Mouse (Mus musculus): ENCODE data around the gene Alox12b.

The Alox12b gene

GRCm38 (mm10) chr11:69156800-69157199, at the start of gene Alox12b:
Gene Alox12b, plus strand, starts transcription at chr11:69156989.
- DNase-seq (ENCODE audit: low spot score), result no peak

GRCm38 (mm10) chr11:69107676-69108075, 49.1 kb upstream of the Alox12b start:
- DNase-seq (ENCODE audit: low spot score), result no peak

DNA sequence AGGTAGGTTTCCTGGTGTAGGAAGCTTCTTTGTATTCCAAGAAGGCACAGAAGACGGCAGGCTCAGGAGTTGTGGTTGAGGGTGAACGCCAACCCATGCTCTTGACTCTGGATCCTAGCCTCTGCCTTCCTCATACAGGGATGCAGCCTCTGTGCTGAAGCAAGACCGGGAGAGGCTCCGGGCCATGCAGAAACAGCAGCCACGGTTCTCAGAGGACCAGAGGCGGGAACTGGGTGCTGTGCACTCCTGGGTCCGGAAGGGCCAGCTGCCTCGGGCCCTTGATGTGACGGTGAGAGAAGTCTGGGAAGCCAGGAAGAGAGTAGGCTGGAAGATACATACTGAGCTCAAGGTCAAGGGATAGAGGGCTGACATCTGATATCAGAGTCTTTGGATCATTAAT, 48.6 kb upstream of the Alox12b start:
- DNase-seq (ENCODE audit: low spot score), result no peak

- DNase-seq (ENCODE audit: low spot score), result no peak
These were observed 47.5 kb upstream of the Alox12b start for GRCm38 (mm10) chr11:69109032-69109900.

- DNase-seq (ENCODE audit: low spot score), result peak; percentile 94
These were observed 46.3 kb upstream of the Alox12b start for GRCm38 (mm10) chr11:69110319-69111046.

DNA sequence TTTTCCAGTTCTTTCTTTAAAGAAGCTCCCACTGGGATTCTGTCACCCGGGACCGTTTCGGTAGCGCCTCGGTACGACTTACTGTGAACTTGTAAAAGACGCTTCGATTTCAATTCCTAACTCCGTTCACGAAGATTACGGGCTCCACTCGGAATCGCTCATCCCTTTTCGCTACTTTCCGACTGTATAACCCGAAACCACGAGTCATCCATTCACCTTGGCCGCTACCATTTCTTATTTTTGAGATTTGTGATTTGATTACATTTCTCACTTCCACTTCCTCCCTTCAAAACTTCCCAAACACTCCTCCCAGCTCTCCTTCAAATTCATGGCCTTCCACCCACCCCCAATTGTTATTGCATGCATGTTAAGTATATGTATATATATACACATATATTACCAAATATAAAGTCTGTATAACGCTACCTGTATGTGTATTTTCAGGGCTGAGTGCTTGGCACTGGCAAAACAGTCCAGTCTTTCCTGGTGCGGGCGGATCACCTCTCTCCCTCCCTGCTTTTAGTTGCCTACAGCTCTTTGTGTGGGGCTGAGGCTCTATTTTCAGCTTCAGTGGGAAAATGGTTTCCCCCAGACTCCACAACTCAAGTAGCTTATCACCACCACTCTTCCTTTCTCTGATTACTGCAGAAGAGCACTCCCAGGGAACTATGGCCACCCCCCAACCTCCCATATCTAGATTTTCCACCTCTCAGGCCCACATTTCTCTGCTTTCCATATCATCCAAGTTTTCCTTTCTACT, 45.6 kb upstream of the Alox12b start:
- no peak for DNase-seq (ENCODE audit: low spot score)

- DNase-seq (ENCODE audit: low spot score), result no peak
These were observed 44.9 kb upstream of the Alox12b start for GRCm38 (mm10) chr11:69111865-69112264.

- no peak for DNase-seq (ENCODE audit: low spot score)
These were observed 42.8 kb upstream of the Alox12b start for GRCm38 (mm10) chr11:69114018-69114417.

DNA sequence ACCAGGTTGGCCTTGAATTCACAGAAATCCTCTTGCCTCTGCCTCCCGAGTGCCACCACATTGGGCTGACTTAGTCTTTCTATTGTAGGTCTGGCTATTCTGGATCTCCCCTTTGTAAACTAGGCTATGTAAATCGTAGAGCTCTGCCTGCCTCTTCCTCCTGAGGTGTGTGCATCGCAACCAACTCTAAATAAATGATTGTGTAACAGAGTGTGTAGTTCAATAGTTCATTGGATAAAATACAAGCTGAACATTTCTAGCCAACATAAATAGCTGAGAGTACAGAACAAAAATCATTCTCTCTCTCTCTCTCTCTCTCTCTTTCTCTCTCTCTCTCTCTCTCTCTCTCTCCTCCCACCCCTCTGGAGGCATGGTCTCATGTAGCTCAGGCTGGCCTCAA, 42.2 kb upstream of the Alox12b start:
- no peak for DNase-seq (ENCODE audit: low spot score)

- DNase-seq (ENCODE audit: low spot score), result no peak
These were observed 39.9 kb upstream of the Alox12b start for GRCm38 (mm10) chr11:69116843-69117242.

DNA sequence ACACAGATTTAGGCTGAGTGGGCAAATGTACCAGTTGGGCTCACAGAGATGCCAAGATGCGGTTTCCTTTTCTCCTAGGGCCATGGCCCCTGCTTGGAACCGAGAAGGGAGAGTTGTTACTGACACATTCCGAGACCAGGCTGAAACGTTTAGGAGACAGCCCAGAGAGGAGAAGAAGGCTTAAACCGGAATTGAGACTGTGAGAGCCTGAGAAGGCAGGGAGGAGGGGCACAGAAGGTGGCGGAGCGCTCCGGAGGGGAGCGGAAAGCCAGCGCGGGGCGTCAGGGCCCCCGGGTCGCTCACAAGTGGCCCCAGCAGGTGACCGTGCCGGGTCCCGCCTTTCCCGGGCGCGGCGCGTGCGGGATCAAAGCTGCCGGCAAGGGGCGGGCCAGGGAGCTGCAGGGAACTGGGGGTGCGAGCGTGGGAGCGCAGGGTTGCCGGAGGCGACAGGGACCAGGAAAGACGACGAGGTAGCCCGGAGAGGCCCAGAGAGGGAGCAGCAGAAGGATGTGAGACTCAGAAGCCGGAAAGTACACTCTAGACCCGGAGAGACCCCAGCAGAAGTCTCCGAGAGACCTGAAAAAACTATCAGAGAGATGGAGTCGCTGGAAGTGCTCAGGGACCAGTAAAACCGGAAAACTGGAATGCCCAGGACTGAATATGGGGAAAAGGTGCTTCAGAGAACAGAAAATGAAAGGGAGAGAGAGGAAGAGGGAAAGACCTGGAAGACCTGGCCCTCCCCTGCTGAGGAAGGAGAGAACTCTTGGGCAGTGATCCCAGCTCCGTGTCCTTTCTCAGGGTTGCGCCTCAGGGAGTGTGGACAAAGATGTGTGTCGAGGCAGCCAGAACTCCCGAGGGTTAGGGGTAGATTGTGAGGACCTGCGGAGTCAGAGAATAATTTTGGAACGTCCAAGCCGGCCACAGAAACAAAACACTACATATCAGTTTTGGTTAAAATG, 38.8 kb upstream of the Alox12b start:
- peak; percentile 70 for DNase-seq (ENCODE audit: low spot score)

GRCm38 (mm10) chr11:69118765-69119164, 38.0 kb upstream of the Alox12b start:
- peak; percentile 86 for DNase-seq (ENCODE audit: low spot score)

DNA sequence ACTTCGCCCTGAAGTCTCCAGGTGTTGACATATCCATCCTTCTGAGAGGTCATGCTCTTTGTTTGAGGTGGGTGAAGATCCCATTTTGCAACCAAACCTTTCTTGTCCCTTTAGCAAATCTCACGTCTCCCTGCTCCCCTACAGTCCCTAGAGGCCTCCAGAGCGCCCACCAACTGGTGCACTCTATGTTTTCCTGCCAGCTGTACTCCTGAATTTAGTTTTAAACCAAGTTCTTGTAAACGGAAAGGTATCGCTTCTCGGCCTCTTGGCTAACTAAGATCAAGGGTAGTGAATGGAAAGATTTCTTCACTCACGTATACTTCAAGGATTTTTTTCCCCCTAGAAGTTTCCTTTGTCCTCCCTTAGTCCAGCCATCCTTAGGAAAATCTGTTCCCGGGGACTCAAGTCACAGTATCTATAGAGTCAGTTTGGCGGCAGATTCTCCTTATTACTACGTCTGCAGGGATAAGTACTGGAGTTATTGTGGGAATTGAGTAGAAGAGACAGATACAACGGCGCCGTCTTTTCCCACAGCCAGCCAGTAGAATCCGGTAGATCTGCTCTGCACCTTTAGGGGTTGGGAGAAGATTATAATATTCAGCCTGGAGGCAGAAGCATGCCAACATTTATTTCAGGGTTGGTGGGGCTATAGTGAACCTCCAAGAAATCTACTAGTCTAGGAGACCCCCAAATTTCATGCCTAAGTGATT, 37.2 kb upstream of the Alox12b start:
- no peak for DNase-seq (ENCODE audit: low spot score)

GRCm38 (mm10) chr11:69120221-69121000, 36.4 kb upstream of the Alox12b start, which contains the start of gene Hes7:
Gene Hes7, plus strand, starts transcription at chr11:69120404.
- DNase-seq (ENCODE audit: low spot score), result no peak

GRCm38 (mm10) chr11:69121001-69121740, 35.6 kb upstream of the Alox12b start:
- DNase-seq (ENCODE audit: low spot score), result no peak

- DNase-seq (ENCODE audit: low spot score), result no peak
These were observed 35.0 kb upstream of the Alox12b start for GRCm38 (mm10) chr11:69121741-69122335.

GRCm38 (mm10) chr11:69122336-69122951, 34.3 kb upstream of the Alox12b start, which contains the start of gene 9130213A22Rik:
Gene 9130213A22Rik, minus strand, starts transcription at chr11:69122589.
- DNase-seq (ENCODE audit: low spot score), result peak; percentile 88

Data from urinary bladder, postnatal 14 days (tissue).